Mouse (Mus musculus) right cerebral cortex, postnatal 36 days (tissue): ENCODE measurements around the gene Tshz2.

Source experiments
- DNase-seq, 2 experiments: peaks; one replicate each; pipeline ENCODE4 v3.0.0; 2022; ENCODE audit warnings: low spot score in 2 of 2, mixed read lengths in 1 of 2

Tshz2 gene

DNA sequence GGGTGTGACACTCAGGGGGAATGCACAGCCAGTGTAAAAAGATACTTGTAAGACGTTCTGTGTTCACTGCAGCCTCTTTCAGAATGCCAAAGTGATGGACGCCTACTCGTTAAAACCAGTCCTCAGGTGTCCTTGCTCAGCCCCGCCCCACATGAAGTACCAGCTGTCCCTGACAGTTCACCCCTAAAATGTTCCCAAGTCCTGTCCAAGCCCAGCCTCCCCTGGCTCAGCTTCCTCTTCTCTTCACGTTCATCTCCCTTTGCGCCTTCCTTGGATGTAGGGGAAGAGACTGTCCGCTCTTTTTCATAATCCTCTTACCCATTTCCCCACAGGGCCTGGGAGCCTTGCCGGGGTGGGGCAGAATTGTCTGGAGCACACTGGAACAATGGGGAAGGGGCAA, 374.0 kb downstream of the Tshz2 start:
- DNase-seq = no peak

DNA sequence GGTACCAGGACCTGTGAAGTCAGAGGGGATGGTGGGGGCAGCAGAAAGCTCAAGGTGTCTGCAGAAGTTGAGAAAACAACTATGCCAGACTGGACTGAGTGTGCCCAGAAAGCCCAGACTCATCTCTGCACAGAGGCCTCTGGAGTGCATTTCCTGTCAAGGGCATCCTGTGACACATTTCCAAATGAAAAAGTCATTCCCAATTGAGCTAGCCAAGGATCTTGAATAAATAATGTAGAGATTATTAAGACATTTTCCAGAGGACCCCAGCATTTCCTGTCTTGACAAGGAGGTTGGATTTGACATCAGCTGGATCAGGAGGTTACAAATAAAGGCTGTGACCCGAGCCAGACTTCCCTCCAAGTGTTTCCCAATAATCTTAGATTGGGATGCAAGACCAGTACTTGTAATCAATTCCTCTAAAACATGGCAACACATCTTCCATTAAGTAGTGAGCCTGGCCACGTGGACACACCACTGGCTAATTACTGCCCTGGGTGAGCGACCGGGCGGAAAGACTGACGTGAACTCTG, 374.7 kb downstream of the Tshz2 start:
- no peak for DNase-seq

DNA sequence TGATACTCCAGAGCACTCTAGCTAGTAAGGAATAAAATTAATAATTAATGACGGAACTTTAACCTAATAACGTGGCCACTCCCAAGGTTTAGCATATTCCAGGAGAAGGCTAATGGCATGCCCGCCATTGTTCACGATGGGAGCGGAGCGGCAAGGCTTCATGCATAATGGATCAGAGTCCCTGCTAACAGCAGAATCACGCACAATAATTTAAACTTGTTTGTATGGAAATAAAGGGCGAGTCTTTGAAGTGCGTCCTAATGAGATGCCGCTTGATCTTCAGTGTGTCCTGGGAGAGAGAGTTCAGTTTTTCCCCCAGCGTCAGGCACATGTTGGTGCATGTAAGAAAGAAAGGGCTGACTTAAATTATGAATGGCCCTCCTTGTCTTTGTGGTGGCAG, 376.9 kb downstream of the Tshz2 start:
- DNase-seq = no peak

DNA sequence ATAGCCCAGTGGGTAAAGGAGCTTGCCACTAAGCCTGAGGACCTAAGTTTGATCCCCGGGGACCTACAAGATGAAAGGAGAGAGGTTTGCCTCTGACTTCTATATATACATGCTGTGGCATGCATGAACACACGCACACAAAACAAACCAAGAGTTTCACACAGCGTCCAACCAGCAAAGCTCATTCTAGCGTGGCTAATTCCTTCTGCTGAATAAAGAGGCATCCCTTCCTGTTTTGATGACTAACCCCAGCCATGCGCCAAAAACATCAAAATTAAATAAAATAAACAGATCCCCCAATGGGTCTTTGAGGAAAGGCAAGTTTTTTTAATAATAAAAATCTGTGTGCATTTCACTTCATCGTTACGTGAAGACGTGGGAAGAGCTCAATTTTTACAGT, 379.0 kb downstream of the Tshz2 start:
- DNase-seq = no peak

DNA sequence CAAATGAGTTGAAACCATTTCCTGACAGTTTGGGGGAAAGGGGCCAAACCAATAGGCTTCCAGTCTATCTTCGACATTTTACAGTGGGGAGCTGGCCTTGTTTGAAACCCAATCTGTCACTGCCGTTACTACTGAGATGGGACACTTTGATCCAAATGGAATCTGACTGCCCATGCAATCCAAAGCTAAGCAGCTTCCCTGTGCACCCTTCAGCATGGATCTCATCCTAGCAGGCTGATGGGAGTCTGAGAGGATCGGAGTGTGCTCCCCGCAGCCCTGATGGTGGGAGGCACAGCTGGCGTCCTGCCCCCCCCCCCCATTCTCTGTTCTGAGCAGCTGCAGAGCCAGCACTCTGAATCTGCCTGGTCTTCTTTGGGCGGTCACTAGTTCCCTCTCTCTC, 384.5 kb downstream of the Tshz2 start:
- no peak for DNase-seq

DNA sequence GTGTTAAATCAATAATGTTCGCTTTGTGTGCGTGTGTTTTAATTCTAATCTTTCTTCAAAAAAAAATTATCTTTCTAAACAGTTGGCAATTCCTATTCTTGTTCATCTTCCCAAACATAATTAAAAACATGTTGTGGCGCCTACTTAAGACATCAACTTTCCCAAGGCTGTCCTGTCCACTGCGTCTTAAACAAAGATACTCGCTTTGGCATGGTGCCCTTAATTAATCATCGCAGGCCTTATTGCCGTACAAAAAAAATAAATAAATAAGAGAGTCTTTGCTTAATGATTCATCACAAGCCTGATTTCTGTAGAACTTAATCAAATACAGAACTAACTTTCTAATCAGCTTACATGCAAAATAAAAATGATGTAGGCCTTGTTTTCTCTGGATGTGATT, 385.1 kb downstream of the Tshz2 start:
- no peak for DNase-seq

DNA sequence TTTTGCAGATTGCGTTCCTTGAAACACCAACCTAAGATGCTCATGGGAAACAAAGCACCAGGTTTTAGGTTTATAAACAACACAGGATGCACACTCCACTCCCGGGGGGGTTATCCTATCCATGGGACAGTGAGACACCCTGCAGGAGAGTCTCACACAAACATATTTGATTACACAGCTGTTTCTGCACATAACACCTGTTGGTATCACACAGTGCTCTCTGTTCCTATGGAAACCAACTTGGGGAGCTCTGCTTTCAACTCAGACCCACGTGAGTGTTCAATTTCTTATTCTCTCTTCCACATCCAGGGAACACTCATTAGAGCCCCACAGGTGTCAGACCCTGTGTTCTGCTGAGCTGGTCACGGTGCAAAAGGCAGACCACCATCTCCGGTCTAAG, 390.1 kb downstream of the Tshz2 start:
- DNase-seq = no peak

DNA sequence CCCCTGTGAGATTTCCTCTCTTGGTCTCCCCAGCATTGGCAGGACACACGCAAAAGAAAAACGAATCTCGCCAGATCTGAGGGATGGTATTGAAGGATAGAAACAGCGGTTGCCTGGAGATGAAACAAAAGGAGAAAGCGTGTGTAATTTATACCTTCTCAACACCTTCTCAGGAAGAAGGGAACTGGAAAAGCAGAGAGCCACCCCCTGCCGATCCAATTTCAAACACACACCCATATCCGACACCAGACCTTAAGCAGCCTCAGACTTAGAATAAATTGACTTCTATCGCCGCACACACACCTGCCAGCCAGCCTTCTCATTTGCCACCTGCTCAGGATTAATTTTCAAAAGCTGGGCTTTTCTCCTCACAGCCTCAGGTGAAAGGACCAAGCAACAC, 390.9 kb downstream of the Tshz2 start:
- DNase-seq = no peak

DNA sequence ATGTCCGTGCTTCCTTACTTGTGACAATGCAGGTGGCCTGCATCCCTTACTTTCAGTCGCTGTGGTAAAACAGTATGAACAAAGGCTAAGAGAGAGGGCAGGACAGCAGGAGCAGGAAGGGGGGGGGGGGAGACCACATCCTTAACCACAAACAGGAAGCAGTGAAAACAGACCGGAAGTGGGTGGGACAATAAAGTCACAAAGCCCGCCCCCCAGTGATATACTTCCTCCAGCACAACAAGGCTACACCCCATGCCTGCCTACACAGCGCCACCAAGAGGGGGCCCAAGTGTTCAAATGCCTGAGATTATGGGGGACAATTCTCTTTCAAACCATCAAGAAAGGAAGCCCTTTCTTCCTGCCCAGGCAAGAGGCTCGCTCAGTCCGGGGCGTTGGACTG, 392.1 kb downstream of the Tshz2 start:
- no peak for DNase-seq

DNA sequence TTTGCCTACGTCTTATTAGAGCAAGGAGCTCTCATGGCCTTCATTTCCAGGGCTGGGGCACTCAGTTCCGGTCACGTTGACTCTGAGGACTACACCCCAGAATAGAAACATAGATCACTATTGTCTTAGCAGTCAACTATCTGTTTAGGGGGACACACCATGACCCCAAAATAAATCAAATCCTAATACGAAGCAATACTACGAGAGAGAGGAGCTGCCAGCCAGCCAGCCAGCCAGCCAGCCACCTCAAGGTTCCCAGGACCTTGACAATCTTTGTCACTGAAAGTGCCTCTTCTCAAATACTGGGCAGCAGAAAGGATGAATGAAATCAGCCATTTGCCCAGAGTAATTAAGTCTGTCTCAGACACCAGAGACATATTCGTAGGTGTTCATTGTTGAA, 393.1 kb downstream of the Tshz2 start:
- no peak for DNase-seq

DNA sequence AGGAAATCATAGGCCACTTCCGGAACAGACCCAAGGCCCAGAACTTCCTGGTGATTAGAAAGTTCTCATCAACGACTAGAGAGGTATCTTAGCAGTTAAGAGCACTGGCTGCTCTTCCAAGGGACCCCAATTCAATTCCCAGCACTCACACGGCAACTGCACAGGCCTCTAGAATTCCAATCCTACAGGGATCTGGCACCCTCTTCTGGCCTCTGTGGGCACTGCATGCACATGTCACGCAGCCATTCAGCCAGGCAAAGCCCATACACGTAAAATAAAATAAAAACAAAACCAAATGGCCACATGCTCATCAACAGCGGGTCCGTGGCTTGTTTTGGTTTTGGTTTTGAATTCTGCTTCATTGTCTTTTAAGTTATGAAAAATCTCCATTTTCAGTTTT, 395.0 kb downstream of the Tshz2 start:
- DNase-seq = no peak

DNA sequence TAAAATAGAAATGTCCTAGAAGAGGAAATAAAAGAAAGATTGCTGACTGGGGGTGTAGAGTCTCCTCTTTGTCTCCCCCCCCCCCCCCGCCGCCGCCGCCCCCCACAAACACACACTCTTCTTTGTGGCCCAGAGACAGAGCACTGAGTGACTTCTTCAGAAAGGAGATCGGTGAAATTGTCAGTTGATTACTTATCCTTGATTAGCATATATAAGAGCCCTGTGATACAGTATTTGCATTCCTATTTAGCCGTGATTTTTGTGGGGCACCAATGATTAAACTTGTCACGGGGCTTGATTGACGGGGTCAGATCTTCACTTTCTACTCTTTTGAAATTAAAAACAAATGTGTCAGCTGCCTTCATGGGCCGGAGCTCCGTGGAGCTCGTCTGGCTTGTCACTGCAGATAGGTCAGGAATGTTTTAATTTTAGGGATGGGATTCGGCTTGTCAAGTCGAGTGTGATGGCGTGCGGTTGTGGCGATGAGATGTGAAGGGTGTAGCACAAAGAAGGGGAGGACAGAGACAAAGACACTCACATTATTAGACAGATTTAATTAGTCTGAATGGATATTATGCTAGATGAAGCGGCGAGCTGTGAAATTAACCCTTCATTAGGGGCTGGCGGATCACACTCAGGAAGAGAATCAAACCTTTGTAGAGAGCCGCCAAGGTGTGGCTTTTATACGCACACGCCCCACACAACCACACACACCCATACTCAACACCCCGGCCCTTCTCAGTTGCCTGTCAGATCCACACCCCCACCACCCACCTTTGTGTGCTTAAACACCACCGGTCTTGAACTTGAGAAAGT, 395.9 kb downstream of the Tshz2 start:
- DNase-seq = no peak

DNA sequence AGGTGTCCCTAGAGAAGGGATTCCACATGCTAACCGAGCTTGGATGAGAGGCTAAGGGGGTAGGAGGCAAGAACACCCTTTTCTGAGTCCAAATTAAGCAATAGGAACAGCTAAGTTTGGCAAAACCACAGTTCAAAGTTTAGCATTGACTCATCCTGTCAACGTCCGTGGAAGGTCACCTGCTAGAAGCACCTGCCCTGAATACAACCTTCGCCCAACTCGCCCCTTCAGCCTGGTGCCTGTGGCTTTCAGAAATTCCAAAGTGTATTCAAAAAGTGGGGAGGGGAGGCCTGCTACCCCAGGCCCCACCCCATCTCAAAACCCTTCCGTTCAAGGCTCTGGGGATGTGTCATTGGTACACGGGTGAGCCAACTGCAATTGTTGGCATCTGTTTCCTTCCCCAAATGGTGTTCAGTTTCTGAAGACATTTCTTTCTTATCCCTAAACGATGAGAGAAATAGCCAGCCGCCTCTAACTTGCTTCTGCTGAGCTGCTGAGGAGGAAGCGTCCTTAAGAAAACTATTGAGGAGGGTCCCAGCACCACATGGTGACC, 396.6 kb downstream of the Tshz2 start:
- DNase-seq = no peak

DNA sequence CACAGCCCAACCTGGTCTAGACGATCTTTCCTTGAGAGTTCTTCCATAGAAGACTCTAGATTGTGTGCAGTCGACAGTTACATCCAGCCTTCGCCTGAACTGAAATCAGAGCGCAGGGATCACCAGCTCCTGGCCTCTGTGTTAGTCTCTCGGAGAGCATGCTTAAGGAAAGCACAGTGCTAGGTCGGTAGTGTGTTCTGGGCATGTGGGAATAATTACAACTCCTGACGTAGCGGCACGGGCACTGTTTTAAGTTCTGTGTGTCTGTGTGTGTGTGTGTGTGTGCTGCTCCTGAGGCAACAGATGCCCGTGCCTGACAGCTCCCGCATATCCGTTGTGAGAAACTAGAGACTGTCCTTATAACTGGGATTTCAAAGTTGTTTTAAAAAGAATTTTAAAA, 398.4 kb downstream of the Tshz2 start:
- DNase-seq = no peak

DNA sequence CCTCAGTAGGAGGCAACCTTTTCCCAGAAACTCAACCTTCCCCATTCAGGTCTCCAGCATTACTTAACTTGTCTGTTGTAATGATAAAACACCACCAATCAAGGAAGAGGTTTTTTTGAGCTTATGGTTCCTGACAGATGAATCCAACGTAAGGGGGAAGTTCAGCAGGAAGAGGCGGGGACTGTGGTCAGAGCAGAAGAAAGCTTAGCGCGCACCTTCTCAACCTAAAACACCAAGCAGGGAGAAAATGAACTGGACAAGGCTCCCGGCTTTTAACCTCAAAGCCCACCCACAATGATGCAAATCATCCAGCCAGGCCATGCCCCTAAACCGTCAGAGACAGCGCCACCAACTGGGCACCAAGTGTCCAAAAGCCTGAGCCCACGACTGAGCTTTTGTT, 399.1 kb downstream of the Tshz2 start:
- no peak for DNase-seq

DNA sequence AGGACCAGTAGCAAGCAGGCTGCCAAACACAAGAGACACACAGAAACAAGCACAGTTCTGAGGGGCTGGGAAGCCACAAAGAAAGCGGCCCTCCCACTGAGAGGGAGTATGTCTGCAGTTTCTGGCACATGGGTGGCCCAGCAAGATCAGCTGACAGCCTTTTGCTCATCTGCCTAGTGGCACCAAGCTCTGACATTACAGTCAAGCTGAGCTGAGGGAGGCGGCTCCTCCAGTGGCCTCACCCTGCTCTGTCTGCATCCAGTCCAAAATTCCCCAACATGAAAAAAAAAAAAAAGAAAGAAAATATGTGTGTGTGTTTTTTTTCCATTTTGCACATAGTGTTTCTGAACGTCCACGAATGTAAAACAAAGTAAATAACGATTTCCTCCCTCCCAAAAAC, 400.4 kb downstream of the Tshz2 start:
- no peak for DNase-seq

DNA sequence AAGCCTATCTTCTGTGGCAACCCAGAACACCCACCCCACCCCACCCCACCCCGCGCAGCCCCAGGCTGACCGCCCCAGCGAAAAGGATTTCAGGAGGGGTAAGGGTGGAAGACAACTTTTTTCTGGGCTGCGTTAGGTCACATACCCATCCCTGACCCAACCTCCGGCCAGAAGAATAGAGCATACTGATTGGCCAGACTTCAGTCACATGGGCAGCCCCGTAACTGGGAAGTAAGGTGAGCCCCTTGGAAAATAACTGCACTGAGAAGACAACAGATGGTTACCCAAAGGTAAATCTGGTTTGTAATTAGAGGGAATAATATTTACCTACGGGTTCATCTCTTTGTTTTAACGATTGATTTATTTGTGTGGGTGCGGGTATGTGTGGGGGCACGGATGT, 402.0 kb downstream of the Tshz2 start:
- DNase-seq = no peak

DNA sequence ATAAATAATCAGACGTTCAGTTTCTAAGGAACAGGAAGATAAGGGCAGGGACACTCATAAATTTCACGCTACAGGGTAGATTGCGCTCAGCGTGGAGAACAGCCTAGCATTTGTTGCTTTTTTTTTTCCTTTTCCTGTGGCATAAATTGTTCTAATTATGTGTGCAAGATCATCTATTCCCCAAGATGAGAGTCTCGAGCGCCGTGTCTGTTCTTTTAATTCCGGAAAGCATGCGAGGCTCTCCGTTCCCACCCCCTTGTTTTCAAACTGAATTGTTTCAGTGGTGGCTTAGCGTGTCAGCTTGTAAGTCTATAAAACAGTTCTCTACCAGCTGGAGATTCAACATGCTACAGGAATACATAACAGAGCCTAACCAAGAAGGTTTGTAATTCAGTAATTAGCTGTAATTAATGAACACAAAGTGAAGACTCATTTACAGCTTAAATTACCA, 404.0 kb downstream of the Tshz2 start:
- DNase-seq = no peak

DNA sequence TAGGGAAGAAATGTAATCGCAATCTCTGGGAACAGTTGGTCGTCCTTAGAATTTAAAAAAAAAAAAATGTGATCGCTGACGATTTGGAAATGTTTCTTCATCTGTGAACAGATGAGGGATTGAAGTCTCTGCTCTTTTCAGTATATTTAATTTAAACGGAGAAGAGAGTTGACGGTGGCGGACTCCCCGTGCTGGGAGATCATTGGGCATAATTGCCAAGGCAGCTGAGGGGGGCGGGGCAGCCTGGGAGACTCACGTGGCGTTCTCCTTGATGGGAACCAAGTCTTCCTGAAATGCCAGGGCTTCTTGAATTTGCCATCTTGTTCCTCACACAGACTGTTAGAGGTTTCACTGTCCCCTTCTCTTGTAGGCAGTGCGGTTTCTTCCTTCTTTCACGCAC, 404.5 kb downstream of the Tshz2 start:
- DNase-seq = no peak

DNA sequence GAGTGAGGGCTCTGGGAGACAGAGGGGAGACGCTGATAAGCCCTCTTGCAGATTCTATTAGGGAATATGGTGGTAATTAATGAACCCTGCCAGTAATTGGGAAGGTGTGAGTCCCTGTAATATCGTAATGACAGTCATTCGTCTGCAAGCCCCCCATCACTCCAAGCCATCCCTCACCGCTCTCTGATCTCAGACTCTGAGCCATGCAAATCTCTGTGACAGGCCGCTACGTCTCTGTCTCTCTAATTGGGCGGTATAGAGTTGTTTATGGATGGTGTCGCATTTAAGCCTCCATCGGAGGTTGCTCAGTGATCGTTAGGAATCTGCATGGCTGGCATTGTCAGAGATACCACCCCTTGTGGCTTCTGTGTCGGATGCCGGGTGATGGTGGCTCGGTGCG, 407.0 kb downstream of the Tshz2 start:
- DNase-seq = no peak

DNA sequence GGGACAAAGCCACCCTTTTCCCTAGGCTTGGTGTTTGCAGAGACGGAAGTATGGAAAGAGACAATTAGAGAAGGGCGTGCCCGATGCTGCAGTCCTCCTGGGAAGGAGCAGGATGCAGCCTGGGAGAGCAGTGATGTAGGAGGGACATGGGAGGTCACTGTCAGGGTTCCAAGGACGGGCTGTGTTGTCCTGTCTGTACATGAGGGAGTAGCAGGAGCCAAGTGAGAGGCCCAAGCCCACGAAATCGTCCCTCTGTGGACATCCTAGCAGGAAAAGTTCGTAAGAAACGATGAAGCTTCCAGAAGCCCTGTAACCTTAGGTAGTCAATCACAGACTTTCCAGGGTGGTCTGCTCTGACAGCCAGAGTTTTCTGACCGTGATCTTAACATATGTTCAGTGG, 408.3 kb downstream of the Tshz2 start:
- DNase-seq = no peak

DNA sequence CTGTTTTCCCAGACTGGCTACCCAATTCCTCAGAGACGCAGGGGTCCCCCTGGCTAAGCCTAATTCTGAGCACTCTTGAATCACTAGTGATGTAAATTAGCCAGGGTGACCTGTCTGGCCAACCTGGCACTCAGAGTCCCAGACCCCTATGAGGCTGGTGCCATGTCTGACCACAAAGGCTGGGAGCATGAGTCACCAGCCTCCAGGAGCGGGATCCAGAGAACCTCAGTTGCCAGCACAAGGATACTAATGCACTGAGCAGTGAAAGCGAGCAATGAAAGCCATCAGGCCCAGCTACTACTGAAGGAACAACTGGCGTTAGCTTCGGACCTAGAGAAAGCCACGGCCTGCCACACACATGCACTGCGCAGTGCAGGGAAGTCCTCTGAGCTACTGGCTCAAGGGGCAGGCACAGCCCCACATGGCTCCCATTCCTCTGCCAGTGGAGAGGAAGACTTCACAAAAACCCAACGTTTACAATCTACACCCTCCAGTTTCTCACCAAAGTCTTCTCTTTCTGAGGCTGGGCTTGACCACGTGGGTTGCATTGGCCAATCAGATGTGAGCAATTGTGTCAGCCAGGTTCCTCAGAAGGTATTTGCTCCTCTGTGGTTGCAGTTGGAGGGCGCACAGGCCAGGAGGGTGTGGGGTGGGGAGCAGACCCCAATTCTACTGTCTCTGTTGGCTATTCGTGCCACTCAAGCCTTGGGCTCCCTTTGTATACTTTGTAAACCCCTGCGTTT, 409.8 kb downstream of the Tshz2 start:
- no peak for DNase-seq

DNA sequence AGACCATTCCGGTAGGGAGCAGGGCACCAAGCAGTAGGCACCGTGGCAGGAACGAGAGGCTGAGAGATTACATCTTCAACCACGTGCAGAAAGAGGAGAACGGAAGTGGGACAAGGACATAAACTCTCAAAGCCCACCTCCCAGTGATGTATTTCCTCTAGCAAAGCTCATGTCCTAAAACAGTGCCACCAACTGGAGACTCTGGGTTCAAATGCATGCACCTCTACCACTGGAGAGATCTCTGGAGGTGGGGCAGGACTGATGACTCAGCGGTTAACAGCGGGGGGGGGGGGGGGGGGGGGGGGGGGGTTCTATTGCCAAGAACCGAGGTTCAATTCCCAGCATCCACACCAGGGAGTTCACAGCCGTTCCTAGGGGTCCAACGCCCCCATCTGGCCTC, 410.5 kb downstream of the Tshz2 start:
- no peak for DNase-seq
